Mouse (Mus musculus) olfactory bulb, adult 2 months (tissue): ENCODE results near the gene Tmsb15l. TPM values are rescaled to one million over a fixed set of nuclear protein-coding genes. Genes with fewer than 3 reads are reported as not detected.

Source experiments
- H3K27ac ChIP-seq: fragments of 200-500 bp; 2 replicates; pipeline ENCODE4 v1.5.1; 2012; ENCODE audit warnings: low read depth, low read length; ENCODE audit not compliant: insufficient read depth
- H3K4me1 ChIP-seq: fragments of 200-500 bp; 2 replicates; pipeline ENCODE4 v1.6.1; 2012; ENCODE audit warnings: low read length; ENCODE audit not compliant: control insufficient read depth, insufficient read depth
- H3K4me3 ChIP-seq: fragments of 200-500 bp; 2 replicates; pipeline ENCODE4 v1.5.1; 2012; ENCODE audit warnings: mild to moderate bottlenecking, low read depth, low read length, moderate library complexity; ENCODE audit not compliant: insufficient read depth
- CTCF ChIP-seq: fragments of 200-500 bp; IDR thresholded peaks from 2 replicates; pipeline ENCODE4 v1.5.1; 2012; ENCODE audit warnings: low read depth, mild to moderate bottlenecking, low read length, moderate library complexity; ENCODE audit not compliant: insufficient read depth
- POLR2A ChIP-seq: fragments of 200-500 bp; IDR thresholded peaks from 2 replicates; pipeline ENCODE4 v1.6.1; 2012; ENCODE audit warnings: mild to moderate bottlenecking, low read depth, low read length, moderate library complexity; ENCODE audit not compliant: insufficient read depth
- WGBS: fragments of 180-500 bp; shearing (Covaris S2); methylation state at CpG from one replicate; pipeline ENCODE4 v1.1.7; 2018; 5-methylcytosine and 5-hydroxymethylcytosine counted together
- polyA plus RNA-seq: library from polyadenylated mRNA; stranded (reverse); fragments of >200 nt; gene quantifications from 2 replicates; pipeline ENCODE4 v1.2.4, GENCODE M21; 2012; ENCODE audit warnings: low replicate concordance; ENCODE audit not compliant: missing spikeins, insufficient read depth, insufficient read length

Gene Tmsb15l
- not detected in 2 replicates for polyA plus RNA-seq

GRCm38 (mm10) chrX:136976424-136977084 lies at the start of gene Tmsb15l, which contains the start of gene Tmsb15b1:
Gene Tmsb15l (minus strand): TSS chrX:136976869.
Gene Tmsb15b1 (minus strand): TSS chrX:136976874.
- Histone ChIP-seq H3K27ac (no peak within 1 kb of the TSS), H3K4me3 (peak within 1 kb of the TSS; percentile 56), H3K4me1 (no peaks in the 10 kb centered on the region)
- TF ChIP-seq CTCF (no peak), POLR2A (no peak)
- WGBS = 16% methylated on average over 15 of the region's 15 CpGs

DNA sequence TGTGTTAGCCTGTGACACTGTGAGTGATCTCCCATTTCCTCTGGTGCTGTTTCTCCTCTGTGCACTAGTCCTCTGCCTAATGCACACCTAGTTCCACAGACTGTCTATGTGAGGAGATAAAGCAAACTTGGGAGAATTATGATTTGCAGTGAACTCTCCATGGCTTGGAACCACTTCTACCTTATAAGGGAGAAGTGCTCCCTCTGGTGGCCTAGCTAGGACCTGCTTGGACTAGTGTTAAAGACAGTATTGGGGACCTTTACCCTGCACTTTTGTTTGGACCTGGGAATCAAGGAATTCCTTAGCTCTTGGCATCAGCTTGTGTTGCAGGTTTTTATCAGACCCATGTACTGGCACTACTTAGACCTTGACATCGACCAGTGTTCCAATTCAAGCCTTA lies 42.6 kb upstream of the Tmsb15l start:
- WGBS = 30% methylated on average over 1 of the region's 1 CpGs
- H3K4me3 ChIP-seq = no peak overlapping the region
- 0 out of 2 replicates have a peak, but pooled peaks cover 2% of the 10 kb centered on the region for H3K4me1 ChIP-seq
- H3K27ac ChIP-seq = no peak overlapping the region
- TF ChIP-seq CTCF = no peak
- no peak for TF ChIP-seq POLR2A

DNA sequence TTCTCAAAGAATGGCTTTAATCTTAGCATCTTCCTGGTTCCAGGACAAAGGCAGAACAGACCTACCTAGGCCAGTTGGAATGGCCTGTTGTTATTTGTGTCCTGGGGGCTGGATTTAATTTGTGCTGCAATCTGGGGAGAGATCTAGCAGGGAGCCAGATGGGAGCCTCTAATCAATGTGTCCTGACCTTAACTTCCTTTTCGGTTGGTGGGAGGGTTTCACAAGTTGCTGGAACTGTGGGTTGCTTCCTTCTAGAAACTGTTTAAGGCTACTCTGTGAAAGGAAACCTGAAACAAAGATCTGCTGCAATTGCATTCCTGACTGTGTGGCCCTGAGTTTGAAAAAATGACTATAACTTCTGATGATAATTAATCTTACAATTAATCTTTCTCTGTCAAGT lies 41.0 kb upstream of the Tmsb15l start:
- H3K4me1 ChIP-seq = 0 out of 2 replicates have a peak, but pooled peaks cover 2% of the 10 kb centered on the region
- TF ChIP-seq CTCF (no peak), POLR2A (no peak)
- 63% methylated on average over 1 of the region's 1 CpGs for WGBS

GRCm38 (mm10) chrX:137015099-137015709 lies 38.5 kb upstream of the Tmsb15l start:
- no peak for TF ChIP-seq CTCF
- TF ChIP-seq POLR2A = no peak
- Histone ChIP-seq H3K4me3 (no peak overlapping the region), H3K27ac (no peak overlapping the region), H3K4me1 (0 out of 2 replicates have a peak, but pooled peaks cover 2% of the 10 kb centered on the region)
- 52% methylated on average over 6 of the region's 6 CpGs for whole genome bisulfite sequencing

More for the DNA sequence above, 41.0 kb upstream of the Tmsb15l start:
- Histone ChIP-seq H3K4me3 (no peak overlapping the region), H3K27ac (no peak overlapping the region)

GRCm38 (mm10) chrX:136996256-136996655 lies 19.6 kb upstream of the Tmsb15l start:
- no peak overlapping the region for H3K4me3 ChIP-seq
- H3K4me1 ChIP-seq = peaks cover 11% of the 10 kb centered on the region
- TF ChIP-seq POLR2A = no peak
- TF ChIP-seq CTCF = no peak
- no peak overlapping the region for H3K27ac ChIP-seq
- 65% methylated on average over 2 of the region's 2 CpGs for WGBS

- WGBS = 30% methylated on average over 14 of the region's 14 CpGs
- TF ChIP-seq POLR2A (no peak), CTCF (no peak)
- Histone ChIP-seq H3K4me3 (peak overlapping the region; percentile 88), H3K27ac (peak overlapping the region; percentile 88), H3K4me1 (peaks cover 11% of the 10 kb centered on the region)
Measured at GRCm38 (mm10) chrX:136993641-136994040, 17.0 kb upstream of the Tmsb15l start.

DNA sequence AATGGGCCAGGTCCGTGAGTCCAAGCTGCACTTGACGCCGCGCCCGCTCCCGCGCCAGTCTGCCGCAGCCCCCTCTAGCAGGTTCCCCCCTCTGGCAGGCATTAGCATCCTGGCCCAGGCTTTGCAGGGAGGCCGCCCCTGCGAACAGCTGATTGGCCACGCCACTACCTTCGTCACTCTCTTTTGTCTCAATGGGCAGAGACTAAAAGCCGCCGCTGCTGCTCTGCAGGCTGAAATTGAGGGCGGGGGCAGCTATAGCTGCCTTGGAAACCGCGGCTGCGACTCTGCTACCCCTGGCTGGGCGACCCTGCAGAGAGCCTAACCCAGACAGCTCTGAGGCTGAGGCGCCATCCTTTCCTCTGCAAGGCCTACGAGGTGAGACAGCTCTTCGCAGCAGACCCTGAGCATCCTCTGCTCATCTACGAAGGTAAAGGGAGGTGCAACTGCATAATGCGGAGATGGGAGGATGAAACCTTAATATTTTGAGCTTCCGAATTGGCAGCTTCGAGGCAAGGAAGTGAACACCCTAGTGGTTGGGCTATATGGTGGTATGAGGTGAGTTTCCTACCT lies 16.4 kb upstream of the Tmsb15l start, which contains the start of gene Zcchc18:
Zcchc18 (plus strand) TSS at position 178 of the 570 bp plus-strand sequence.
- Histone ChIP-seq H3K4me3 (peak within 1 kb of the TSS; percentile 88), H3K4me1 (peaks cover 11% of the 10 kb centered on the region), H3K27ac (peak within 1 kb of the TSS; percentile 88)
- WGBS = 15% methylated on average over 26 of the region's 26 CpGs
- TF ChIP-seq POLR2A = peak; percentile 37; the same call in 1 of the 2 replicates
- TF ChIP-seq CTCF = no peak

DNA sequence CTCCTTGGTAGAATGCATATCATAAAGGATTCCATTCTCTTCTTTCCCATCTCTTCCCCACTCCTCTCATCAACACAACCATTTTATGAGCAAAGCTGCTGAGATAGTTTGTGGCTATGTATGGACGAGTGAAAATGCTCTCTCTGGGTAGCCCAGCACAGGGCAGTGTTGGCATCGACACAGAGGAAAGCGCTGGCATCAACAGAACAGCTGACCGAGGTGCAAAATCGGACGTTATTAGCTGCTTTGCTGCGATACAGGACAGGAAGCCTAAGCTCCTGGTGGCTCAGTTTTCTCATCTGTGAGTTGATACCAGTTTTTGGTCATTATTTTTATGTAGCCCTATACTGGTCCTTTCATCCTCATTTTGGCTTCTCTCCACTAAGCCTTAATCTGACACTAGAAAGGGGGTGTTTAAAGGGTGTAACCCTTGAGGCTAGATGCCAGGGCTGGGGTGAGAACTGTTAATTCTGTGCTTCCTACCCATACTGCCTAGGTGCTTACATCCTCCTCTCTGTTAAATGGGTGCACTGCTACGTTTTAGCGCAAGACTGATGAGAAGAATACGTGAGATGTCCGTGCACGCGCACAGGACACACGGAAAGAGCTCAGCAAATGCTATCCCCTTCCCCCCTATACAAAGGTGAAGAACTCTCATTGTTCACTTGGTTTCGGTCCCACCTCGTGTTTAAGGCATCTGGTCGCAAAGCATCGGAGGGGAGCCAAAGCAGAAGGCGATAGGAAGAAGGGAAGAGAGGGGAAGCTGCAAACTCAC lies 15.7 kb upstream of the Tmsb15l start:
- WGBS = 26% methylated on average over 18 of the region's 19 CpGs
- Histone ChIP-seq H3K4me1 (peaks cover 11% of the 10 kb centered on the region), H3K27ac (peak overlapping the region; percentile 87), H3K4me3 (peak overlapping the region; percentile 88)
- TF ChIP-seq POLR2A (no peak), CTCF (no peak)

DNA sequence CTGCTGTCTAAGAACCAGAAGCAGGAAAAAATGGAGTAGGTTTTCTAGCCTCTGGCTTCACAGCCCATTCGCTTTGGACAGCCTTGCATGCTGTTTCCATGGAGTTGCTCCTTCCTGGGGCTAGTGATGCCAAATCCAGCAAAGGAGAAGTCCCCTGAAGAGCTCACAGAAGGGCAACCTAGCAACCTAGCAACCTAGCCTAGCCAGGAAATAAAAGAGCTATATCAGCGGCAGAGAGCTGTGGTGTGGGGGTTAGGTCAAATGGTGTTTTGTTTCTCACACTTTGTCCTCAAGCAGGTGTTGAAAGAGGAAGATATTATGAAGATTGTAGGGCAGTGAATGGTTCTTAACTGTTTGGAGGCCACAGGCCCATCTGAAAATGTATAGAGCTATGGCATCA lies 14.6 kb upstream of the Tmsb15l start:
- 56% methylated on average over 2 of the region's 2 CpGs for WGBS
- Histone ChIP-seq H3K4me3 (no peak overlapping the region), H3K27ac (no peak overlapping the region), H3K4me1 (peaks cover 11% of the 10 kb centered on the region)
- no peak for TF ChIP-seq POLR2A
- no peak for TF ChIP-seq CTCF
